Mouse (Mus musculus) thymus, adult 2 months (tissue): ENCODE results near the gene 9130008F23Rik.

Experiments used
- CTCF ChIP-seq: fragments of 200-500 bp; IDR thresholded peaks from 2 replicates; pipeline ENCODE4 v1.5.1; 2012; ENCODE audit warnings: mild to moderate bottlenecking, control low read depth, low read length, moderate library complexity, borderline replicate concordance; ENCODE audit not compliant: control insufficient read depth, poor library complexity, insufficient read depth; ENCODE audit errors: extremely low read depth
- POLR2A ChIP-seq: fragments of 200-500 bp; IDR thresholded peaks from 2 replicates; pipeline ENCODE4 v1.6.1; 2012; ENCODE audit warnings: mild to moderate bottlenecking, low read length, control low read depth, moderate library complexity; ENCODE audit not compliant: control insufficient read depth, poor library complexity, insufficient read depth; ENCODE audit errors: extremely low read depth

DNA sequence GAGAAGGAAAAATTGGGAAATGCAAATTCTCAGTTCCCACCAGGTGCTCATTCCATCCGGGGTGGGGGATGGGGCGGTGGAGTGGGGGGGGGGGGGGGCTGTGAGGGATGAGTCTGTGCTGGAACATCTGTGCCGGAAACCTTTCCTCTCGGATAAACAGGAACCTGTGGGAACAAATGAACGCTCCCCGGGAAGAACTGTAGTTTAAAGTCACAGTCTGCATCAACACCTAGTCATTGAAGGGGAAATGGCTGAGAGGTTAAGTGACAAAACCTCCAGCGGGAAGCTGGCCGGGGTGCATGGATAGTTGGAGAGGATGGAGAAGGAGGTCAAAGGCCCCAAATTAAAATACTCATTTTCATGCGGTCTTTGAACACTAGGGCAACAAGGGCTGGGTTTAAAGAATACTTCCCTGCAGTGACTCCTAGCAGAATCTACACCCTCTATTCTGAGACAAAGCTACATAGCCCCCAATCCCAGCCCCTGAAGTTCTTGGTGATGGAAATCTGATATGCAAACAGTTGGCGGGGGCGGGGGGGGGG, 23.8 kb upstream of the 9130008F23Rik start:
- TF ChIP-seq POLR2A (no peak), CTCF (no peak)
